Mouse (Mus musculus) thymus, postnatal 10 days (tissue): ENCODE results near the gene Fstl1.

Experiments used
- DNase-seq, 2 experiments: peaks; one replicate each; pipeline ENCODE4 v3.0.0; 2021; ENCODE audit warnings: low spot score in 2 of 2

Gene Fstl1

GRCm38 (mm10) chr16:37868506-37869469, 92.1 kb downstream of the Fstl1 start:
- DNase-seq, result peak; percentile 39 to 61

- no peak for DNase-seq
These were observed 93.0 kb downstream of the Fstl1 start for GRCm38 (mm10) chr16:37869470-37870231.

GRCm38 (mm10) chr16:37871112-37871715, 94.5 kb downstream of the Fstl1 start:
- no peak for DNase-seq

- no peak for DNase-seq
These were observed 98.0 kb downstream of the Fstl1 start for GRCm38 (mm10) chr16:37874501-37875235.

- DNase-seq, result no peak
These were observed 100.7 kb downstream of the Fstl1 start for GRCm38 (mm10) chr16:37877406-37877805.

GRCm38 (mm10) chr16:37878951-37879505, 102.4 kb downstream of the Fstl1 start:
- no peak for DNase-seq

GRCm38 (mm10) chr16:37879750-37880419, 103.2 kb downstream of the Fstl1 start:
- DNase-seq, result no peak

GRCm38 (mm10) chr16:37881168-37881567, 104.5 kb downstream of the Fstl1 start:
- DNase-seq, result no peak
